Mouse (Mus musculus) bone marrow, adult 2 months (tissue): ENCODE measurements around the gene Gm340.

Source experiments
- CTCF ChIP-seq: fragments of 200-500 bp; IDR thresholded peaks from 2 replicates; pipeline ENCODE4 v1.5.1; 2011; ENCODE audit warnings: low read length, control low read depth; ENCODE audit not compliant: control insufficient read depth, insufficient read depth
- POLR2A ChIP-seq: fragments of 200-500 bp; IDR thresholded peaks from 2 replicates; pipeline ENCODE4 v1.6.1; 2011; ENCODE audit warnings: low read depth, mild to moderate bottlenecking, control low read depth, low read length, borderline replicate concordance; ENCODE audit not compliant: control insufficient read depth

DNA sequence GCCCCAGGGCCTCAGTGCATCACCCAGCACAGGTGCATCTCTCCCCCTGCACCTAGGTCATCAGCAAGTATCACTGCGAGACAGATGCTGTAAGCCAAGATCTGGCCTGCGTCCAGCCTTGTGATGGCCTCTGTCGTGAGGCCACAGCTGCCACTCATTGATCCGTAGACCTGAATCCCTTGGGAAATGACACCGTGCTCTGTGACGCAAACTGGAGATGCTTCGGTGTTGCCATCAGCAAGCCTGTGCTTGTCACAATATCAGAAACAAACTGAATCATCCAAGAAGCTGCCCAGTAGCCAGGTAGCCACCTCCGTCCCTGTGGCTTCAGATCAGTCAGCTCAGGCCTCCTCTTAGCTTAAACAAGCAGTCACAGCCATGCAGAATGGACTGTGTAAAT lies 7.5 kb downstream of the Gm340 start:
- TF ChIP-seq CTCF = no peak
- no peak for TF ChIP-seq POLR2A
